Mouse (Mus musculus): ENCODE results near the gene Olfr1045. TPM values are rescaled to one million over a fixed set of nuclear protein-coding genes. Genes with fewer than 3 reads are reported as not detected.

The Olfr1045 gene
- total RNA-seq (2023; ENCODE audit: inconsistent age): not detected in 4 replicates

DNA sequence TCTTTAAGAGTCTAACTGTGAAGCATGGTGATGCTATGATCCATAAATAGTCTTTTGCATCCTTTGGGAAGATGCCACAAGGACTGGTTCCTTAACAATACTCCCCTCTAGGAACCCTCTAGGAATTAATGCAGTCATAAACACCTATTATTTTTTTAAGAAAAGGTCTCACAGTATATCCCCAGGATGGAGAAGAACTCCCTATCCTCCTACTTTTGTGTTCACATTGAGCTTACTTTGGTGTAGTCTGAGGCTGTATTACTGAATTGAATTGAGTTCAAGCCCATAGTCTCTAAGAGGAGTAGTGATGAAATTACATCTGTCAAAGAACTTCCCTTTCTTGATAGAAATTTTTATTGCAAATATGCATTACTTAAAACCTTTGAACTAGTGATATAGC lies at the start of gene Olfr1045:
Olfr1045 (minus strand) TSS at position 101 of the 400 bp plus-strand sequence.

DNA sequence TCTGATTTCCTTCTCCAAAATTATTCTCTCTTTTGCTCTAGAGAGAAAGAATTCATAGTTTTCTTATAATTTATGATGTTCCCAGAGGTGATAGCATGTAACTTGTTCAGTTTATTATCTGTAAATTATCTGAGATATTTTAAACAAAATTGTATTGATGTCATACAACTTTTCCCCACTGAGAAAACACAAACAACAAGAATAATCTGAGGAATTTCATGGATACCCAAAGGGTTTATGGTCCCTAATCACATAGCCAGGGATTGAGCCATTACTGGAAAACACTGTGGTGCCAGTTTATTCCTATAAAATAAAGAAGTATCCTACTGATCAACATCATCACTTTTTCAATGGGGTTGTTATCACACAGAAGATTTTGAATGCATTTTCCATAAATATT lies 37.4 kb upstream of the Olfr1045 start, which contains the start of gene Olfr1048:
Olfr1048 (minus strand) TSS at position 101 of the 400 bp plus-strand sequence.

DNA sequence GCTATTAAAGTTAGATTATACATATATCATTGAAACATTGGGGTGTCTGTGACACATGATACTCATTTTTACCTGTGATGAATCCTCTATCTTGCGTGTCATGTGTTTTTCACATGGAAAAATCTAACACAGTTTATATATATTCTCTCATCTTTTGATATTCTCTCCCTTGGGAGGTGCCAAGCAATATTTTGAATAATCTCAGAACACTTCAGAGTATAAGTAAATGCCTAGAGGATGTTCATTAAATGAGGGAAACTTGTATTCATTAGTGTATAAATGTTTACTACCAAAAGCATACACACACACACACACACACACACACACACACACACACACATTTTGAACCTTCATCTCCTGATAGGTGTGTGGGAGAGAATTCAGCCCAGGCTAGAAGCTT lies 28.5 kb upstream of the Olfr1045 start, which contains the start of gene Olfr1047:
Olfr1047 (minus strand) TSS at position 101 of the 400 bp plus-strand sequence.

DNA sequence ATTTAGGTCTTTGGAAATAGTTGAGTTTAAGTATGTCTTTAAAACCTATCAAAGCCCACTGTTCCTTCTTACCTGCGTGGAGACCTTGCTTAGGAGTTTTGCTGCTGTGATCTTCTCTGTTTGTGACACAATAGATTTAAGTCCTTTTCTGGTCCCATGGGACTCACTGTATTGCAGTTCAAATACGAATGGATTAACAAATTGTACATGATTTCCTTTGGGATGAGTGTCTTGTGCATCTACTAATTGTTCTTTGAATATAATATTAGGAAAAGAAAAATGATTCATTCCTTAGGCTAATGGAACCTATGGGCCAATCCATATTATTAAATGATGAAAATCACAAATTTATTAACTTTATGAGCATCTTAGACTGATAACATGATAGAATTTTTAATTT lies 16.4 kb upstream of the Olfr1045 start, which contains the start of gene Olfr1046:
Olfr1046 (minus strand) TSS at position 101 of the 400 bp plus-strand sequence.

DNA sequence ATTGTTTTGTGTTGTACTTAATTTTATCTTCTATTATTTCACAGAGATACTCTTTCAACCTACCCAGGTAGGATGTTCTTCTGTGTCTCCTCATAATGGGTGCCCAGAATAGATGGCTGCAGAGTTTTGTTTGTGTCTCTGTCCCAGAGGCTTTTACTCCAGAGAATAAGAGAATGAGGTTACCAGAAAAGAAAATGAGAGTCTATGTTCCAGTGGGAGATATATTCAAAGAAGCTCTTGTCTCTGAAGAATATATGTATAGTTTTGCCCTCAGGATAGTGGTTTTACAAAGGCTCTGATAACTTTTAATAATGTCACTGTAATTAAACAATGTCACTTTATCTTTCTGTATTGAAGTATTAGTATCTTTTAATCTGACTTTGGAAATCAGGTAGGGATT lies 17.2 kb downstream of the Olfr1045 start, which contains the start of gene Olfr52:
Olfr52 (minus strand) TSS at position 101 of the 400 bp plus-strand sequence.

DNA sequence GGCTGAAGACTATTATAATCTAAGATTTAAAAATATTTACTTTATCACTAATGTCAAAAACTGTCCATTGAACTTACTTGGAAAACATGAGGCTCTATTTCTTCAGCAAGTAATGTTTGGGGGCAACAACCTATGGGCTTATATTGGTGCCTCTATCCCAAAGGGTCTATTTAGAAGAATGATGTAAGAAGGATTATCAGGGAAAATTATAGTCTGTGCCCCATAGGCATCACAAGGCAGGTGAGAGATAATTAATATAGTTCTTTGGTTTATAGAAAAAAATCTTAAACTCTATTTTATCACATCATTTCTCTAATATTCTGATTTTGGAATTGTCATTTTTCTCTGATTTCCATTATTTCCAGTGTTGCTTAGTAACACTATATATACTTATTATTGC lies 25.1 kb downstream of the Olfr1045 start, which contains the start of gene Olfr1044:
Olfr1044 (minus strand) TSS at position 101 of the 400 bp plus-strand sequence.

DNA sequence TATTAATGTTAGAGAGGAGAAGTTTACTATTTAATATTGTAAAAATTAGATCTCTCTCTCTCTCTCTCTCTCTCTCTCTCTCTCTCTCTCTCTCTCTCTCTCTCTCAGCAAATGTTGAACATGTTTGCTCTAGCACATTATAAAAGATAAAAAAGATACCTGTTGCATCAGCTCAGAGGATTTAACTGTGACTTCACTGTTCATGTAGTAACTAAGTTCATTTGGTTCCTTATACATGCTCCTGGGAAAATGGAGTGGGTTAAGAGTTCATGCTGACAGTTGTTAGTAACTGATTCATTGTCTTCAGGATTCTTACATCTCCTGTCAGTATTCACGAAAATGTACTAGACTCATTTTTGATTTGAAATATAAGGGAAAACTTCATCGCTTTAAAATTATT lies 35.4 kb downstream of the Olfr1045 start, which contains the start of gene Olfr1043:
Olfr1043 (minus strand) TSS at position 101 of the 400 bp plus-strand sequence.

DNA sequence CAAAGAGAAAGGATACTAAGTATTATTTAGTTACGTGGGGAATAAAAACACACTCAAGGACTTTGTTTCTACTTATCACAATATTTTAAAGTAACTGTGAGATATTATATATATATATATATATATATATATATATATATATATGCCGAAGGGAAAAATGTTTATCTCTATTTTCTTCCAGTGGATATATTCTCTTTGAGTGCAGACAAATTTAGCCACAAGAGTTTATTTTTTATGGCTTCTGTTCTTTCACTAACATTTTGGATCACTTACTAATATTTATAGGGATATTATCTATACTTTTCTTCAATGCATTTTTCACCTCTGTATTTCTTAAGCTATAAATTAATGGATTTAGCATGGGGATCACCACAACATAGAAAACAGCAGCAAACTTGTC lies 41.1 kb downstream of the Olfr1045 start, which contains the start of gene Olfr1042:
Olfr1042 (minus strand) TSS at position 101 of the 400 bp plus-strand sequence.

DNA sequence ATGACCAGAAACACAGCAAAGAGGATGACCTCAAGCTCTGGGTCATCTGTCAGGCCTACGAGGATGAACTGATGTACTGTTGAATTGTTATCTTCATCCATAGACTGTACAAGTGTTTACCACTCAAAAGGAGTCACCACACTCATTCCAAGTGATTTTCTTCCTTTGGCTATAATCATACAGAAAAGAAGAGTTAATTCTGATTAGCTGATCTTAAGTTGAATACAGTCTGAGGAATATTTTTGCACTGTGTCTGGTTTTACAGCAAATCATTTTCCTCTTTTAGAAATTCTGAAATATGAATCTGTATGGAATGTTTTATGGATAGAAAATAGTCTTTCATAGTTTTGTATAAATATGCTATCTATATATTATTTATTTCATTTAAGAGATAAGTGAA lies 56.2 kb downstream of the Olfr1045 start, which contains the start of gene Olfr1040:
Olfr1040 (minus strand) TSS at position 101 of the 400 bp plus-strand sequence.

Other genes with a start within 250 kb of the Olfr1045 start
- 0.12 TPM in 1 of 4 replicates, not detected in the others for gene Olfr1029, start 229.1 kb downstream of the Olfr1045 start, total RNA-seq (2023; ENCODE audit: inconsistent age)
- not detected in 4 replicates for gene Olfr1030, start 223.7 kb downstream of the Olfr1045 start, total RNA-seq (2023; ENCODE audit: inconsistent age)
- not detected in 4 replicates for gene Olfr1031, start 212.7 kb downstream of the Olfr1045 start, total RNA-seq (2023; ENCODE audit: inconsistent age)
- gene Olfr1032, start 197.5 kb downstream of the Olfr1045 start, total RNA-seq (2023; ENCODE audit: inconsistent age): not detected in 4 replicates
- not detected in 4 replicates for gene Olfr1033, start 182.4 kb downstream of the Olfr1045 start, total RNA-seq (2023; ENCODE audit: inconsistent age)
- not detected in 4 replicates for gene Olfr1034, start 157.1 kb downstream of the Olfr1045 start, total RNA-seq (2023; ENCODE audit: inconsistent age)
- not detected in 4 replicates for gene Olfr1036, start 129.0 kb downstream of the Olfr1045 start, total RNA-seq (2023; ENCODE audit: inconsistent age)
- not detected in 4 replicates for gene Olfr1037, start 115.6 kb downstream of the Olfr1045 start, total RNA-seq (2023; ENCODE audit: inconsistent age)
- not detected in 4 replicates for gene Olfr1039, start 67.1 kb downstream of the Olfr1045 start, total RNA-seq (2023; ENCODE audit: inconsistent age)
- gene Olfr1040, start 56.3 kb downstream of the Olfr1045 start, total RNA-seq (2023; ENCODE audit: inconsistent age): not detected in 4 replicates
- not detected in 4 replicates for gene Olfr1042, start 41.2 kb downstream of the Olfr1045 start, total RNA-seq (2023; ENCODE audit: inconsistent age)
- gene Olfr1043, start 35.5 kb downstream of the Olfr1045 start, total RNA-seq (2023; ENCODE audit: inconsistent age): not detected in 4 replicates
- gene Olfr1044, start 25.2 kb downstream of the Olfr1045 start, total RNA-seq (2023; ENCODE audit: inconsistent age): not detected in 4 replicates
- gene Olfr52, start 17.3 kb downstream of the Olfr1045 start, total RNA-seq (2023; ENCODE audit: inconsistent age): not detected in 4 replicates
- gene Olfr1046, start 16.3 kb upstream of the Olfr1045 start, total RNA-seq (2023; ENCODE audit: inconsistent age): not detected in 4 replicates
- gene Olfr1047, start 28.4 kb upstream of the Olfr1045 start, total RNA-seq (2023; ENCODE audit: inconsistent age): not detected in 4 replicates
- not detected in 4 replicates for gene Olfr1048, start 37.3 kb upstream of the Olfr1045 start, total RNA-seq (2023; ENCODE audit: inconsistent age)
- gene Olfr1049, start 55.3 kb upstream of the Olfr1045 start, total RNA-seq (2023; ENCODE audit: inconsistent age): not detected in 4 replicates
- not detected in 4 replicates for gene Olfr1051, start 76.1 kb upstream of the Olfr1045 start, total RNA-seq (2023; ENCODE audit: inconsistent age)
- gene Olfr1052, start 89.4 kb upstream of the Olfr1045 start, total RNA-seq (2023; ENCODE audit: inconsistent age): not detected in 4 replicates
- not detected in 4 replicates for gene Olfr1053, start 112.3 kb upstream of the Olfr1045 start, total RNA-seq (2023; ENCODE audit: inconsistent age)
- gene Olfr1054, start 132.4 kb upstream of the Olfr1045 start, total RNA-seq (2023; ENCODE audit: inconsistent age): not detected in 4 replicates
- gene Olfr1055, start 147.3 kb upstream of the Olfr1045 start, total RNA-seq (2023; ENCODE audit: inconsistent age): not detected in 4 replicates
- gene Olfr1056, start 159.5 kb upstream of the Olfr1045 start, total RNA-seq (2023; ENCODE audit: inconsistent age): not detected in 4 replicates
- not detected in 4 replicates for gene Olfr1057, start 175.4 kb upstream of the Olfr1045 start, total RNA-seq (2023; ENCODE audit: inconsistent age)
- gene Olfr1058, start 185.6 kb upstream of the Olfr1045 start, total RNA-seq (2023; ENCODE audit: inconsistent age): not detected in 4 replicates
- not detected in 4 replicates for gene Olfr1061, start 211.0 kb upstream of the Olfr1045 start, total RNA-seq (2023; ENCODE audit: inconsistent age)
- not detected in 4 replicates for gene Olfr1062, start 223.7 kb upstream of the Olfr1045 start, total RNA-seq (2023; ENCODE audit: inconsistent age)
- not detected in 4 replicates for gene Olfr1065, start 247.6 kb upstream of the Olfr1045 start, total RNA-seq (2023; ENCODE audit: inconsistent age)

All from B cell, adult (primary cell).